Comparison of ENCODE assay signal across 9 mouse cellular contexts in genomic region chr16:77099018-77099869, GRCm38 (mm10).
DNase-seq lines count a peak whose midpoint lies in the region; ATAC-seq and TF ChIP-seq lines count a peak whose summit lies in the region.
"Had no signal": no experiment of that assay in that cellular context is flagged by ENCODE, and none has a peak within 500 bp of the region (broad histone marks: within the 10 kb centered on the region; RNA-seq: fewer than 3 reads in every experiment).

No protein-coding gene starts in this region.

- TF ChIP-seq RAD21 in CH12.LX (IDR thresholded peaks at IDR 0.05; ENCODE audit: low read depth, low read length) = peak; percentile 48

- no peak for TF ChIP-seq EP300 in CH12.LX (IDR thresholded peaks at IDR 0.05; ENCODE audit: low read length)
- no peak for TF ChIP-seq EP300 in liver, postnatal 0 days (IDR thresholded peaks at IDR 0.05; ENCODE audit: low read depth)

- DNase-seq in CH12.LX (ENCODE audit: extremely low read depth) = peak; percentile 61
- peak; percentile 76 for DNase-seq in adrenal gland, adult 2 months
- DNase-seq in embryo, embryonic 10 days (ENCODE audit: low spot score) = peak; percentile 51
- DNase-seq in gastrocnemius, postnatal 14 days = peak; percentile 77
- peak; percentile 75 for DNase-seq in kidney, postnatal 10 days
- peak; percentile 54 for DNase-seq in liver, postnatal 0 days
- DNase-seq in urinary bladder, postnatal 25 days (ENCODE audit: low spot score) = peak; percentile 46

- H3K4me3 ChIP-seq in CH12.LX (replicated peaks in 1 of 3; ENCODE audit: low read depth in 2 of 3, low read length in 2 of 3, poor library complexity in 1 of 3) = no peak overlapping the region
- H3K4me3 ChIP-seq in liver, postnatal 0 days (ENCODE audit: low read depth, low read length) = no peak overlapping the region
- no peak overlapping the region for H3K4me3 ChIP-seq in neural tube, embryonic 15.5 days (replicated peaks)
- H3K4me3 ChIP-seq: limb, embryonic 13.5 days had no signal

- no peak overlapping the region for H3K9ac ChIP-seq in CH12.LX (ENCODE audit: insufficient read depth, low read depth)
- H3K9ac ChIP-seq in liver, postnatal 0 days (replicated peaks) = no peak overlapping the region
- H3K9ac ChIP-seq in neural tube, embryonic 15.5 days (replicated peaks) = no peak overlapping the region
- H3K9ac ChIP-seq: limb, embryonic 13.5 days had no signal

- in situ Hi-C loops in CH12.LX (cut with MboI; ENCODE audit: low pct_ligation_motif_present, low pct_unique_long_range_greater_than_20kb, low sequenced_read_pairs) = no loop called here

- peaks cover 11 to 55% of the 10 kb centered on the region in 2 experiments for H3K36me3 ChIP-seq in CH12.LX (replicated peaks in 1 of 2; ENCODE audit: control insufficient read depth in 1 of 2, insufficient read depth in 1 of 2, low read length in 1 of 2)
- H3K36me3 ChIP-seq in liver, postnatal 0 days (replicated peaks; ENCODE audit: insufficient read depth, low read length) = peaks cover 56% of the 10 kb centered on the region
- no peaks in the 10 kb centered on the region for H3K36me3 ChIP-seq in neural tube, embryonic 15.5 days

- no peak overlapping the region for H3K27ac ChIP-seq in CH12.LX (ENCODE audit: insufficient read depth, low read depth)
- H3K27ac ChIP-seq in liver, postnatal 0 days (ENCODE audit: low read depth) = no peak overlapping the region
- 0 out of 2 replicates have a peak overlapping the region, but pooled peaks have one; percentile 4 for H3K27ac ChIP-seq in neural tube, embryonic 15.5 days (replicated peaks)
- H3K27ac ChIP-seq: limb, embryonic 13.5 days had no signal

- TF ChIP-seq POLR2A in CH12.LX (IDR thresholded peaks at IDR 0.05; ENCODE audit: low read depth, low read length) = no peak

- H3K79me2 ChIP-seq in CH12.LX (replicated peaks; ENCODE audit: control insufficient read depth, extremely low read depth, insufficient read depth, poor library complexity, severe bottlenecking) = no peaks in the 10 kb centered on the region

- no peaks in the 10 kb centered on the region for H3K9me3 ChIP-seq in CH12.LX (replicated peaks; ENCODE audit: low read length)
- H3K9me3 ChIP-seq in liver, postnatal 0 days (ENCODE audit: low read length) = no peaks in the 10 kb centered on the region
- H3K9me3 ChIP-seq in neural tube, embryonic 15.5 days (replicated peaks) = no peaks in the 10 kb centered on the region
- H3K9me3 ChIP-seq: limb, embryonic 13.5 days had no signal

- TF ChIP-seq CTCF in CH12.LX (conservative IDR thresholded peaks at IDR 0.05 in 1 of 2, IDR thresholded peaks at IDR 0.05 in 1 of 2; ENCODE audit: low read depth in 2 of 2, low read length in 2 of 2) = peak; percentile 67 to 71
- TF ChIP-seq CTCF in liver, postnatal 0 days (IDR thresholded peaks at IDR 0.05; ENCODE audit: low read depth) = peak; percentile 63

- H3K4me1 ChIP-seq in CH12.LX (ENCODE audit: control insufficient read depth in 1 of 2, insufficient read depth in 2 of 2) = peaks cover 0 to 3% of the 10 kb centered on the region in 2 experiments; a peak in 1 of 4 replicates
- no peaks in the 10 kb centered on the region for H3K4me1 ChIP-seq in liver, postnatal 0 days (ENCODE audit: insufficient read depth)
- H3K4me1 ChIP-seq in neural tube, embryonic 15.5 days = no peaks in the 10 kb centered on the region
- H3K4me1 ChIP-seq: limb, embryonic 13.5 days had no signal

- dilution Hi-C loops in CH12.LX (cut with MboI; ENCODE audit: extremely low pct_ligation_motif_present, extremely low pct_unique_long_range_greater_than_20kb, low sequenced_read_pairs) = no loop called here

- peak; percentile 48 for ATAC-seq in liver, postnatal 0 days
- ATAC-seq in neural tube, embryonic 15.5 days (ENCODE audit: low FRiP score) = peak; percentile 88; the same call in 1 of the 2 replicates

- intact Hi-C loops in gastrocnemius, postnatal 14 days (cut with DNase I; ENCODE audit: low total_unique reads) = no loop called here

- H3K4me2 ChIP-seq in CH12.LX (ENCODE audit: insufficient read depth, low read depth, poor library complexity, severe bottlenecking) = no peak overlapping the region
- H3K4me2 ChIP-seq in liver, postnatal 0 days (ENCODE audit: low read depth, low read length) = no peak overlapping the region
- peak overlapping the region; percentile 11; the same call in 1 of the 2 replicates for H3K4me2 ChIP-seq in neural tube, embryonic 15.5 days
- H3K4me2 ChIP-seq: limb, embryonic 13.5 days had no signal

- H3K27me3 ChIP-seq in CH12.LX (replicated peaks) = no peaks in the 10 kb centered on the region
- no peaks in the 10 kb centered on the region for H3K27me3 ChIP-seq in liver, postnatal 0 days (ENCODE audit: insufficient read depth, low read length)
- H3K27me3 ChIP-seq in neural tube, embryonic 15.5 days (replicated peaks) = no peaks in the 10 kb centered on the region
- H3K27me3 ChIP-seq: limb, embryonic 13.5 days had no signal

- WGBS in liver, postnatal 0 days (ENCODE audit: insufficient replicate concordance) = 77% methylated on average over 8 of the region's 8 CpGs
- 37% methylated on average over 8 of the region's 8 CpGs for WGBS in neural tube, embryonic 15.5 days

TF ChIP-seq in CH12.LX, 34 proteins besides CTCF, POLR2A, EP300 and RAD21:
- TF ChIP-seq ZKSCAN1 (IDR thresholded peaks at IDR 0.05; ENCODE audit: borderline replicate concordance, low read depth, low read length) = no peak
- TF ChIP-seq SMC3 (IDR thresholded peaks at IDR 0.05; ENCODE audit: low read depth, low read length) = peak; percentile 44; the same call in 1 of the 2 replicates
